Mouse (Mus musculus) small intestine, adult 2 months (tissue): ENCODE measurements around the gene Gpr137b. TPM values are rescaled to one million over a fixed set of nuclear protein-coding genes. Genes with fewer than 3 reads are reported as not detected.
"Not testable (repeated sequence)": the region's sequence is repeated elsewhere in the genome, so short reads cannot be mapped to it uniquely, and the experiment has no call there.

Experiments used
- H3K27ac ChIP-seq: fragments of 200-500 bp; 2 replicates; pipeline ENCODE4 v1.5.1; 2012; ENCODE audit warnings: low read depth, low read length, control low read depth, inconsistent platforms; ENCODE audit not compliant: insufficient read depth
- H3K27me3 ChIP-seq: fragments of 200-500 bp; 2 replicates; pipeline ENCODE4 v1.6.1; 2012; ENCODE audit warnings: mild to moderate bottlenecking, moderate library complexity, low read length, inconsistent platforms; ENCODE audit not compliant: control insufficient read depth, insufficient read depth
- H3K36me3 ChIP-seq: fragments of 200-500 bp; 2 replicates; pipeline ENCODE4 v1.6.1; 2012; ENCODE audit warnings: mild to moderate bottlenecking, low read length, control low read depth, inconsistent platforms; ENCODE audit not compliant: control insufficient read depth, insufficient read depth
- H3K4me1 ChIP-seq: fragments of 200-500 bp; 2 replicates; pipeline ENCODE4 v1.6.1; 2012; ENCODE audit warnings: low read length, inconsistent platforms, mixed read lengths; ENCODE audit not compliant: control insufficient read depth, insufficient read depth, insufficient read length
- H3K4me3 ChIP-seq: fragments of 200-500 bp; 2 replicates; pipeline ENCODE4 v1.5.1; 2012; ENCODE audit warnings: low read depth, mild to moderate bottlenecking, control low read depth, inconsistent platforms, low read length, moderate library complexity
- CTCF ChIP-seq: fragments of 200-500 bp; IDR thresholded peaks from 2 replicates; pipeline ENCODE4 v1.5.1; 2012; ENCODE audit warnings: low read depth, mild to moderate bottlenecking, control low read depth, inconsistent platforms, low read length, moderate library complexity, mixed read lengths; ENCODE audit not compliant: insufficient replicate concordance, insufficient read length; ENCODE audit errors: extremely low read depth
- POLR2A ChIP-seq: fragments of 200-500 bp; IDR thresholded peaks from 2 replicates; pipeline ENCODE4 v1.6.1; 2012; ENCODE audit warnings: low read depth, mild to moderate bottlenecking, control low read depth, inconsistent platforms, low read length, moderate library complexity
- WGBS: fragments of 180-500 bp; shearing (Covaris S2); methylation state at CpG from one replicate; pipeline ENCODE4 v1.1.7; 2018; 5-methylcytosine and 5-hydroxymethylcytosine counted together
- polyA plus RNA-seq: library from polyadenylated mRNA; depleted of rRNA; stranded (reverse); fragments of >200 nt; gene quantifications from 2 replicates; pipeline ENCODE4 v1.2.3, GENCODE M21; 2012

Gpr137b gene
- polyA plus RNA-seq, 1 experiment, result 6.5 TPM

DNA sequence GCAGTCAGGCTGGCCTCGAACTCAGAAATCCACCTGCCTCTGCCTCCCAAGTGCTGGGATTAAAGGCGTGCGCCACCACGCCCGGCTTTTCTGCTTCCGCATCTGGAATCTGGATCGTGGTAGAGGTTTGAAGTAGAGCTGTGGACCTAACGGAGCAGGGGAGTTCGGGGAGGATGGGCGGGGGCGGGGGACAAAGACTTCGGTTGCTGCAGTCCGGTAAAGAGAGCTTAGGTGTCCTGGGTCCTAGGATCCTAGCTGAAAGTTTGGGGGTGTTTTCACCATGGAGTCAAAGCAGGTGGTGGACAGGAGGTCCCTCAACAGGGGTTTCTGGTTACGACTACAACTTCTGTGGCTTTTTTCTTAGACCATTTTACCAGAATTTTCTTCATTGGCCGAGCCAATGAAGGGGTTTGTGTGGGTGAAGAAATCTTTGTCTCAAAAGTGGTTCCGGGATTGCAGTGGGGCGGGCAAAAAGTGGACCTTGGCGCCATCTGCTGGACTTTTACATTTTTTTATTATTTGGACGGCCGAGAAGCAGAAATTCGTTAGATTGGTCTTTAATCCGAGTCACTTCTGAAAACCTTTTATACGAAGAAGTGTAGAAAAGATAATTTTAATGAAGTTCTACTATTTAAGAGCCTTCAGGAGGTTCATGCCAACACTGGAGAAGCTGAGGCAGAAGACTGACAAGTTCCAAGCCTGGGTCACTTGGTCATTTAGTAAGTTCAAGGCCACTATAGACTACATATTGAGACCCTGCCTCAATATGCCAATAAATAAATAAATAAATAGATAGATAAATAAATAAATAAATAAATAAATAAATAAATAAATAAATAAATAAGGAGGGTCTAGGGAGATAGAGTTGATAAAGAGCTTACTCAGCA lies 21.5 kb upstream of the Gpr137b start:
- WGBS, result 32% methylated on average over 23 of the region's 23 CpGs
- not testable (repeated sequence) for H3K36me3 ChIP-seq

DNA sequence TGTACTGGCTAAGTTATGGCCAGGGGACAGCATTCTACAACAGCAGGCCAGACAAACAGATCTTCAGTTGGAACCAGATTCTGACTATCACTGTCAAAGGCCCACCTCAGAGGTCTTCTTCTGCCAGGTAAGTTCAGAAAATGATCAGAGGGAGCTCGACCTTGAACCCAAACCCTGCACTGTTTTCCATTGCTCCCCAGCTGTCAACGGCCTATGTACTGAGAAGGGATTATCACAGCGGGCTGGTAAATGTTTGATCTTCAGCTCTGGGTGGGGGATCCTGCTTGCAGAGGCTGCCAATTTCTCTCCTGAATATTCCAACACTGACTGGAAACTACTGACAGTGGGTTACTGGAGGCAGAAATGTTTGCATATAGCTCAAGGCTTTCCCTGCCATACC lies 20.4 kb upstream of the Gpr137b start:
- TF ChIP-seq POLR2A (no peak), CTCF (no peak)
- H3K4me1 ChIP-seq, result no peaks in the 10 kb centered on the region
- no peaks in the 10 kb centered on the region for H3K27me3 ChIP-seq
- H3K36me3 ChIP-seq, result no peaks in the 10 kb centered on the region
- H3K4me3 ChIP-seq, result no peak overlapping the region
- 41% methylated on average over 3 of the region's 3 CpGs for WGBS
- H3K27ac ChIP-seq, result no peak overlapping the region

More for the DNA sequence above, 21.5 kb upstream of the Gpr137b start:
- H3K4me1 ChIP-seq, H3K27me3 ChIP-seq, H3K4me3 ChIP-seq, H3K27ac ChIP-seq: not testable (repeated sequence)
- peak; percentile 20; the same call in 1 of the 2 replicates for TF ChIP-seq CTCF

DNA sequence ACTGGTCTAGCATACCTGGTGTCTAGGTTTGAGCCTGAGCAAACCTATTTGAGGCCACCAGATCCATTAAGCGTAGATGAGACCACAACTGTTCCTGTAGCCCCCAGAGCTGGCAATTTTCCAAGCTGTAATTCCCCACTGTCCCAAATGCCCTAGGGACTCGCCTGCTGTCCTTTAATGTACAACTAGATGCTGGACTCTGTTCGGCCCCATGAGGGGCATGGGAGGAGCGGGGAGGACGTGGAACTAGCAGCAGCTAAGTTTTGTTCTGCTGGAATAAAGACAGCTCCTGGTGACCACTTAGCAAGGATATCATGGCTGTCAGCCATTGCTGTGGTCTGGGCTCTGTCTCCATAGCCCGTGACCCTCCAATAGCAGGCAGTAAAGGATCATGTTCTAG lies 11.7 kb upstream of the Gpr137b start:
- not testable (repeated sequence) for H3K4me3 ChIP-seq, H3K36me3 ChIP-seq, H3K27ac ChIP-seq, H3K27me3 ChIP-seq, H3K4me1 ChIP-seq
- no CpG with 5 or more reads among the region's 6 CpGs for WGBS

DNA sequence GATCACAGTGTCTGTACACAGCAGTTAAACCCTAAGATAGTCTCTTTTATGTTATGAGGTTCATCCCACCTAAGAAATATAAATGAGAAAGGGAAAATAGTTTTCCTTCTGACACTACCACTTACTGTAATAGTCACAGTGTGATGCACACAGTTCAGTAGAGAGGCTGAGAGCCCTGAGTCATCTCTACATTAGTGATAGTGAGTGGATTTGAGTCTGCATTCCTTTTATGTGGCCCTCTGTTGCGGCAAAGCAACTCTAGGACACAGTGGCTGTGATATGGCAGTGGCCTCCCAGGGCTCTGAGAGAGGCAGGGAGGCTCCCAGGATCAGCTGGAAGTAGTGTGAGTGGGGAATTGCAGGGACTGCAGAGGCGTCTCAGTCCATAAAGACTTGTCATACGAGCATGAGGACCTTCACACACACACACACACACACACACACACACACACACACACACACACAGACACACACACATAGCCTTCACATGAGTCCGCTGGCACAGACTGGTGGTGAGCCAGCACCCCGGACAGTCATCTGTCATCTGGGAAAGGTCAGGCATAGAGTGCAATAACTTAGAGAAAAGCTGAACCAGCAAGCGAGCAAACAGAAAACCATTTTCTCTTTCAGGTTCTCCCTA lies 10.8 kb upstream of the Gpr137b start:
- H3K36me3 ChIP-seq, H3K27ac ChIP-seq, H3K27me3 ChIP-seq, H3K4me3 ChIP-seq, H3K4me1 ChIP-seq: not testable (repeated sequence)
- 75% methylated on average over 6 of the region's 6 CpGs for WGBS

DNA sequence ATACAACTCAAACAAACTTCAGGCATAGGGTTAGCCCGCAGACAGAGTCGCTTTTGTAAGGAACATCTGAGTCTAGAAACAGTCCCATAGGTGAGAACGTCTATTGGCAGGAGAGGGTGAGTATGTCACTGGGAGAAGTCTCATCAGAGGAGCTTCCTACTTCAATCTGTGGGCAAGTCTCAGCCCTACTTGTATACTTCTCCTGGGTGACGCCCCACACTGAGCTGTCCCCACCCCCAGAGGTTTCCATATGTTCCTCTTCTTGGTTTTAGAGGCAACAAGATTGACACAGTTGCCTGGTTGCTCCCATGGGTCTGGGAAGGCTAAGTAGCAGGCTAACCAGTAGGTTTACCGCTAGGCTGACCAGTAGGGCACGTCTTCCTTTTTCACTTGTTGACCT lies 10.0 kb upstream of the Gpr137b start:
- H3K4me1 ChIP-seq, H3K4me3 ChIP-seq, H3K27ac ChIP-seq, H3K36me3 ChIP-seq, H3K27me3 ChIP-seq: not testable (repeated sequence)
- 84% methylated on average over 6 of the region's 6 CpGs for WGBS

DNA sequence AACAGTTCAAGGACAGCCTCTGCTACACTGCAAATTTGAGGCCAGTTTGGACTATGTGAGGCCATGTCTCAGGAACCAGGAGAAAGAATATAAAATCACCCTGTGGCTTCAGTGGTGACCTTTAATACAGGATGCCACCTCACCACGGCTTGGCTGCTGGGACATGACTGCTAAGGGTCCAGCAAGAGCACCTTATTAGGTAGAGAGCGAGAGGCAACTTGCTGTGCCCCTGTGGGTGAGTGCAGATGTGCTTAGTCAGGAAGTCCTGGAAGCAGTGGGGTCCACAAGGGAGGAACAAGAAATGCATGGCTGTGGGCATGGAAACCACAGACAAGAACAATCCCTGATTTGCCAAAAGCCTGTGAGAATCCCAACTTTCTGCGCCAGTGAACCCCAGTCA lies 9.6 kb upstream of the Gpr137b start:
- not testable (repeated sequence) for H3K27me3 ChIP-seq, H3K36me3 ChIP-seq, H3K4me1 ChIP-seq, H3K27ac ChIP-seq, H3K4me3 ChIP-seq
- 83% methylated on average over 3 of the region's 3 CpGs for WGBS

DNA sequence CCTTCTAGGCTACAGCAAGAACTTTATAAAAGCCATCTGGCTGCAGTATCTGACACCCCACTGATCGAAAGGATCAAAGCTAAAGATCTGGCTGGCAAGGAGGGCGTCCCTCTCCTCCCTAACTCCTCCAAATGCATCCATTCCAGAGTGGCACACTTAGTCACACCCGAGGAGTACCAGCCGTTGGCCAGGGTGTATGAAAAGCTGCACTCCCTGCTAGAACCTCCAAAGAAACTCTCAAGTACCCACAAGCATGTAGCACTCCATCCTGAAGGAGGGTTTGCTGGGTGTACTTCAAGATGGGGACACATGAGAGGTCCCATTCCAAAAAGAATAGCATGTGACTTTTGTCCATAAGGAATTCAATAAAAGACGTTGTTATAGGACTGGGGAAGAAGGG lies 9.0 kb upstream of the Gpr137b start:
- H3K36me3 ChIP-seq, H3K4me1 ChIP-seq, H3K27ac ChIP-seq, H3K27me3 ChIP-seq, H3K4me3 ChIP-seq: not testable (repeated sequence)
- 68% methylated on average over 5 of the region's 5 CpGs for WGBS

DNA sequence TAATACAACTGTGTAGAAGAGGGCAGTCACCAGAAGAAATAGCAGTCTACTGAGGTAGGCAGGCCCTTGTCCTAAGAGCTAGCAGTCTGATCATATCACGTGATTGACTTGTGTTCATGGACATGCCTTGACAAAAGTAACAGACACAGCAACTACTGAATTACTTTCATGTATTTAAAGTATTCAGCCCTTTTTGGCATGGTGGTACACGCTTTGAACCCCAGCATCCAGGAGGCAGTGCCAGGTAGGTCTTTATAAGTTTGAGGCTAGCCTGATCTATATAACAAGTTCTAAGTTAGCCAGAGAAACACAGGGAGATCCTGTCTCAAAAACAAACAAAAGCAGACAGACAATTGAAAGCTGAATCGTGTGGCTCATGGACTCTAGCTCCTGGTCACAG lies 7.0 kb upstream of the Gpr137b start:
- not testable (repeated sequence) for H3K27ac ChIP-seq, H3K36me3 ChIP-seq, H3K4me1 ChIP-seq, H3K4me3 ChIP-seq, H3K27me3 ChIP-seq
- 64% methylated on average over 3 of the region's 3 CpGs for WGBS

DNA sequence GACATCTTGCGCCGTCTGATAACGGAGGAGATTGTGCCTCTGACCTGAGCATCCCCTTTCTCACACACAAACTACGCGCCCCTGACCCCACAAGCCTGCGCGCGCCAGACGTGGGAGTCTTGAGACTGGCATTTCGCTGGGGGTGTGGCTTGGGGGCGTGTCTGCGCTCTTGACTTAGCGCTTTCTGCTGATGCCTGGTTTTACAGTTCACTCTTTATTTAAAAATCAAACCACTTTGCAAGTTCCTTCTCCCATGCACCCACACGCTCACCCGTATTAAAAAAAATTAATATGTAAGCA lies 232 bp upstream of the Gpr137b start:
- not testable (repeated sequence) for H3K36me3 ChIP-seq, H3K27me3 ChIP-seq, H3K4me1 ChIP-seq, H3K27ac ChIP-seq
- H3K4me3 ChIP-seq, result peak overlapping the region; percentile 45
- WGBS, result under 1% methylated on average over 15 of the region's 15 CpGs

DNA sequence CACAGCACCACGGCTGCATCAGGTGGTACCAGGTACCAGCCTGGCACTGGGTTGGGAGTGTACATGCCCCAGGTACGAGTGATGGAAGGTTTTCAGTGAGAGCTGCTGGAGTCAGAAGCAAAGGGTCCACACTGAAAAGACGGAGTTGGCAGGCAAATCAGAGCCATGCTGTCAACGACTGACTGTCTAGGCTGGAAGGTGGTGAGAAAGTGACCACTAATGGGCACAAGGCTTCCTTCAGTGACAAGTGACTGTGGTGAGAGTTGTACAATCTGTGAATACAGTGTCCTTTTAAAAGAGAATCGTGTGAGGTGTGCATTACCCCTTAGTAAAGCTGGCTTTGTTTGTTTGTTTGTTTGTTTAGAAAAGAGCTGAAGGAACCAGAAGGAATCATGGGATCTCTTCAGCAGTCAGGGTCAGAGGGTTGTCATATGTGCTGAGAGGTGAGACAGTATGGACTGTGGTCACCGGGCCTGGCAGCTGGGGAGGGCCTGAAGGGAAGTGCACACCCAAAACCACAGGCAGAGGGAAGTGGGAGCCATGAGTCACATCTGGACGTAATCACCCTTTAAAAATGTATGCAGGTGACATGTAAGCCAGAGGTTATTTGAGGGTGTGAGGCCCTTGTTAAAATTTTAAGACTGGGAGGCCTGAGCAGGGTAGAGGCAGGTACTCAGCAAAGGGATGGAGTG lies 15.5 kb downstream of the Gpr137b start:
- H3K27me3 ChIP-seq, H3K27ac ChIP-seq, H3K36me3 ChIP-seq, H3K4me3 ChIP-seq, H3K4me1 ChIP-seq: not testable (repeated sequence)
- 100% methylated on average over 1 of the region's 7 CpGs for WGBS
